Mouse (Mus musculus): ENCODE measurements around the gene Hbp1.
A peak's percentile ranks its signal among the peaks of the same experiment; 100 is the strongest.

Gene Hbp1

GRCm38 (mm10) chr12:31950659-31951031 is 310 bp upstream of the Hbp1 start:
- DNase-seq (ENCODE audit: low spot score) = peak; percentile 86

GRCm38 (mm10) chr12:31949193-31949741 is 1.1 kb downstream of the Hbp1 start:
- peak; percentile 96 for DNase-seq (ENCODE audit: low spot score)

- no peak for DNase-seq (ENCODE audit: low spot score)
These were observed 2.0 kb downstream of the Hbp1 start for GRCm38 (mm10) chr12:31948101-31949000.

DNA sequence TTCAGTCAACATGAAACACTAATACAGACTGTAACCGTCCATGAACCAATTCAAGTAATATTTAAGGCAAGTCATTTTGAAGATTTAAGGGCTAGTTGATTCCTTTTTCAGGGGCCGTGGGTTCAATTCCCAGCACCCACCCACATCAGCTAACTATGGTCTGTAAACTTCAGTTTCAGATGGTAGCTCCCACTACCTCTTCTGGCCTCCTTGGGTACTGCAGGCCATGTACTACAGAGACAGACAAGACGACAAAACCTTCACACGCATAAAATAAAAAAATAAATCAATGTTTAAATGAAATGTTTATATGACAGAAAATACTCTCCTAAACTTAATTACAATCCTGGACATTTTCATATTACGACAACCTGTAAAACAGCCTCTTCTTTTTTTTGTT is 2.9 kb downstream of the Hbp1 start:
- DNase-seq (ENCODE audit: low spot score) = no peak

- DNase-seq (ENCODE audit: low spot score) = no peak
These were observed 5.9 kb downstream of the Hbp1 start for GRCm38 (mm10) chr12:31944405-31944804.

DNA sequence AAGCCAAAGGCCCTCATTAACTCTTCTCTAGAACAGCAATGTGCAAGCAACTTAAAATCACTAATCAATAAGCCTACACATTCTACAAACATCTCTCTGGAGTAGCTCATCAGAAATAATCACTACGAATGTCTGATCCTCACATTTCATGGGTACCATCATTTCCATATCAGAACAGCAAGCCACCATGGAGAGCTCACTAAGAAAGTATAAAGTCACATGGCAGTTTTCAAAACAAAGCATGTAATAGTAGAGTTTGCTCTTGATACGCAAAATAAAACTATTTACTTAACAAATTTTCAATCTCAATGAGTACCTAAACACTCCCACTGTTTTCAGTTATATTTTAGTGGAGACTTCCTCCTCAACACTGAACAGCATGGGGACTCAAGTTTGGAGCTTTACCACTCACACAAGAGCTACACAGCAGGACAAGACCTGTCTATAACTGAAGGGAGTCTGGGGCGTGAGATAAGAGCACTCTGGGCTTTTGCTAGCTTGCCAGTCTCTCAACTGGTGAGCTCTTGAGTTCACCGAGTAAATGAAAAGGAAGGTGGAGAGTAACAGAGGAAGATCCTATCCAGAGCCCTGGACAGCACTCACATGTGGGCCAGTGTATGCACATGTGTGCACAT is 7.2 kb downstream of the Hbp1 start:
- DNase-seq (ENCODE audit: low spot score) = no peak

DNA sequence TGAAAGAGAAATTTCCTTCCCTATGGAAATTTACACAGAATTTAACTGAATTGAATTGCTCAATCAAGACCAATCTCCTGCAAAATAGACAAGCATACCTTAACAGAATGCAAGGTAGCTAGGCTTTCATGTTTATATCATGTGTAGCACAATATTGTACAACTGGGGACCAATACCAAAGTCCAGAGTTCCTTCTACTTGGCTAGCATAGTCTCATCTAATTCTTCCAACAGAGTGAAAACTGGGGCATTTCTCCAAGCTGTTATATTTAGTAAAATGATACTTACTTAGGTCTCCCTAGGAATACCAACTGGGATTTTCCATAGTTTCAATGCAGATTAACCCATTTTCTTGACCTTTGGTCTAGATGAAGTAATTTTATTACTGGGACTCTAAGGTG is 11.3 kb downstream of the Hbp1 start:
- DNase-seq (ENCODE audit: low spot score) = no peak

DNA sequence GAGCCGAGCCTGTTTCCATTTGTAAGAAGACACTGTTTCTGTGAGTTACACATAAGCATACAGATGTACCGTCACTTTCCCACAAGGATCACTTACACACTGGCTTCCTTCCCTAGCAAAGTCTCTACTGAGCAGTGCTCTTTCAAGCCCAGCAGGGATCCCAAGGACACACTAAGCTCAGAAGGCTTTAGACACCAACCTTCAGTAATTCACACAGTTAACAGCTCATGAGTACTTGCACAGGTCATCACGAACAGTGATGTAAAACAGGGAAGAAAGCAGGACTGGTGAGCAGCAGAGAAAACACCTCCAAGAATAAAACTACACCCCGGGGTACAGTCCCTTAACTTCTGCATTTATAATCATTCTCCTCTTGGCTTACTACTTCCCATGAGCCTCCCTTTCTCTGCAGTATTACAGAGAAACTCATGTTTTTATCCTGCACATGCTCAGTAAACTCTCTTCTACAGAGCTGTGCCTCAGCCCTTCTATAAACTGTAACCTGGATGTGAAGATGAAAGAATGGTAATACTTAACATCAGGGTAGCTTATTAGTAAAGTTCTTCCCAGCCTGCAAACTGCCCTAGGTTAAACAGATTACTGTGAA is 11.8 kb downstream of the Hbp1 start:
- no peak for DNase-seq (ENCODE audit: low spot score)

GRCm38 (mm10) chr12:31937613-31938012 is 12.7 kb downstream of the Hbp1 start:
- no peak for DNase-seq (ENCODE audit: low spot score)

GRCm38 (mm10) chr12:31936657-31937300 is 13.6 kb downstream of the Hbp1 start:
- no peak for DNase-seq (ENCODE audit: low spot score)

DNA sequence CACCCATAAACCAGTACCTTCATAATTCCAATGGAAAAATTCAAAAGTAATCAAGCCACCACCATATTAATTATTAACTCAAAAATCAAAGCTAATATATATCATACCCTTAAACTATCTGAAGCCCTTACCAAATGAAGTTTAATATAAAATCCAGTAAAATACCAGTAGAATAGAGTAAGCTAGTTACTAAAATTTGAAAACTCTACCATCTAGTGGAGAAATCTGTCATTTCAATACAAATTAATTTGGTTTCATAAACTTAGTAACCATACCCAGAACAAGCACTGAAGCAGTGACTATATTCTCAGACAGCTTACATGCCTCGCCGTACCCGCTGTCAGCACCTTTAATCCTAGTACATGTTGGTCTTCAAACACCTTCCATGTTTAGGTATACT is 18.5 kb downstream of the Hbp1 start:
- no peak for DNase-seq (ENCODE audit: low spot score)

DNA sequence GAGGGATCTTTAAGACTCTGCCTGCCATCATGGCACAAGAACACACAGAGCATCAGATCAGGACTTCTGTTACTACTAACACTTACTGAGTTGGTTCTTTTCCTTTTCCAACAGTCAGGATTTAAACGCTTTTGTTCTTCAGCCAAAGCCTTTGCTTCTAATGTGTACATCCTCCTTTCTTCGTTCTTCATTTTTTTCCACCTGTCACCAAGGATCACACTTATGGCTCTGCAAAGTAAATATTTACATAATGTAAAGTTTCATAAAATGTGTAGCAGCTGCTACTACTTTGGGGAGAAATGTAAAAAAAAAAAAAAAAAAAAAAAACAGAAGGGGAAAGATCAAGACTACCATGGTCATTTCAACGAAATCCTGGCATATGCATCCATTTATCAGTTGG is 21.8 kb downstream of the Hbp1 start:
- DNase-seq (ENCODE audit: low spot score) = no peak

- DNase-seq (ENCODE audit: low spot score) = peak; percentile 81
These were observed 23.7 kb downstream of the Hbp1 start for GRCm38 (mm10) chr12:31926661-31927061.

DNA sequence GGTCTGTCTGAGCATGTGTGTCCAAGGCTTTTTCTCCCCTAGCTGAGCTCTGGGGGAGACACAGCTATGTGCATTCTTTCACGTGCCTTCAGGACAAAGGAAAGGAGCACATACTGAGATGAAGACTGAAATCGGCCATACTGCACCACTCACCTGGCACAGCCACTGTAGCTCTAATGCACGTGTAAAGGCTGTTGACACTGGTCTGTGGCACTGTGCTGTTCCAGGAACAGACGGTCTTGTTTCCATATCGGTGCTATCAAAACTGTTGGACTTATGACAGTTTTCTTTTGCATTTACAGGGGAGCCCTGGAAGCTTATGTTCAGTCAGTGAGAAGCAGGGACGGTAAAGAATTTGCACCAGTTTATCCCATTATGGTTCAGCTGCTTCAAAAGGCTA is 25.0 kb downstream of the Hbp1 start:
- no peak for DNase-seq (ENCODE audit: low spot score)

DNA sequence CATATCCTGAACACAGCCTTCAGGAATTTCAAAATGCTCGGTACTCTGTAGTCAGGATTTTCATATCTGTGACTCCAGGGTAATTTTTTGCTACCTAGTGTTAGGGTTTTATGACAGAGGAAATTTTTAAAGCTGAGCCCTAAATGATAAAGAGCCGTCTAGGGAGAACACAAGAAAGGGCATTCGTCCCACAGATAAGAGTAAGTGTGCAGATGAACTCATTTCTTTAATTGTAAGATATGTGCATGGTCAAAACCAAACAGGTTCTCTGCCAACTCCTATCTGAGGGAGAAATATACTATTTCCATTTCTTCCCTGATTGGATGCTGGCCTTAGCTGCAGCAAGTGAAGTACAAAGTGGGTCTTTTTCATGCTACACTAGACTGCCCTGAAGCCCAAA is 26.2 kb downstream of the Hbp1 start:
- no peak for DNase-seq (ENCODE audit: low spot score)

- DNase-seq (ENCODE audit: low spot score) = no peak
These were observed 29.6 kb downstream of the Hbp1 start for GRCm38 (mm10) chr12:31920464-31921405.

DNA sequence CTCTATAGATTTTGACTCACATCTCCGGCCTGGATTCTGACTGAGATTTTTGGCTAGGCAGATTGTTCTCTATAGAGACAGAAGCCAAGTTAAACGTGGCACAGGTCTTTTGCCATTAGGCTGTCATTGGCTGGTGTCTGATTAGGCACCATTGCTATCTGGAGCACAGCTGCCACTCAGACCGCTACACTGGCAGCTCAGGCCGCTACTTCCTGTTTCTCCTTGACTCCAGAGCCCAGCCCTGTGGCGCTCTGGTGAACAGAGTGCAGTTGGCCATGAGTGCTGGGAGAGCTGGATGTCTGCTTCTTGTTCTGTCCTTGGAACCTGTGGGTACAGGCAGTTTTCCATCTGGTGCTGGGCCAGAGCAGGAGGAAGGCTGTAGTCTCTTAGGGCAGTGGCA is 33.1 kb downstream of the Hbp1 start:
- DNase-seq (ENCODE audit: low spot score) = peak; percentile 72

GRCm38 (mm10) chr12:31916691-31917090 is 33.6 kb downstream of the Hbp1 start:
- no peak for DNase-seq (ENCODE audit: low spot score)

- no peak for DNase-seq (ENCODE audit: low spot score)
These were observed 36.7 kb downstream of the Hbp1 start for GRCm38 (mm10) chr12:31913614-31914013.

- no peak for DNase-seq (ENCODE audit: low spot score)
These were observed 37.3 kb downstream of the Hbp1 start for GRCm38 (mm10) chr12:31912966-31913551.

DNA sequence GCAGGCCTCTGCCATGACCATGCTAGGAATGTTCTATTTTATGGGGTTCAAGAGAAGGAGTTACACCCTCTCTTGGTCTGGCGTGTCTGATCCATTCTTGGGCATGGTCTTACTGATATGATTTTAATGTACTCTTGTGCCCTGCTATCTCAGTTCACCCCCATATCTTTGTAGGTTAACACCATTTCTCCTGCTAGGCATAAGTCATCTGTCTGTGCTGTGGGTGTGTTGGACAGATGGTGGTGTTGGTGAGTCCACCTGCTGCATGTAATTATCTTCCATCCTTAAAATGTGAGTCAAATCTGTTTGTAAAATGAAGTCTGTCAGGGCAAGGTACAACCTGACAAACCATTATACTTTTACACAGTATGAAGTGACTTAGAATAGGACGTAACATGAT is 42.9 kb downstream of the Hbp1 start:
- DNase-seq (ENCODE audit: low spot score) = no peak

Data from testis, postnatal 10 days (tissue).